Mouse (Mus musculus) forebrain, postnatal 0 days (tissue): ENCODE measurements at regions not wholly inside any gene's neighbourhood (a gene's known extent, or its start where the extent isn't known, plus 50 kb on each side); places are given as distances from the start of the nearest gene placed in this dataset.

Experiments
- ATAC-seq: fragments of 200-750 bp; cut with Nextera tagmentation; 2 replicates; pipeline ENCODE4 v1.8.0; 2017; ENCODE audit warnings: mild to moderate bottlenecking, moderate library complexity
- DNase-seq: peaks from one replicate; pipeline ENCODE4 v3.0.0-alpha.2; 2015
- H3K27ac ChIP-seq: fragments of 300-500 bp; sonication (generic); 2 replicates; pipeline ENCODE4 v1.5.1; 2014; ENCODE audit warnings: low read depth, mild to moderate bottlenecking, antibody characterized with exemption, low read length, moderate library complexity, mixed read lengths
- H3K27me3 ChIP-seq: fragments of 300-500 bp; sonication (generic); 2 replicates; pipeline ENCODE4 v1.6.1; 2014; ENCODE audit warnings: mild to moderate bottlenecking, low read length, mixed read lengths; ENCODE audit not compliant: insufficient read depth
- H3K36me3 ChIP-seq: fragments of 300-500 bp; sonication (generic); 2 replicates; pipeline ENCODE4 v1.6.1; 2014; ENCODE audit warnings: mild to moderate bottlenecking, moderate library complexity; ENCODE audit not compliant: insufficient read depth
- H3K4me1 ChIP-seq: fragments of 300-500 bp; sonication (generic); 2 replicates; pipeline ENCODE4 v1.6.1; 2014; ENCODE audit warnings: antibody characterized with exemption; ENCODE audit not compliant: insufficient read depth
- H3K4me2 ChIP-seq: fragments of 300-500 bp; sonication (generic); 2 replicates; pipeline ENCODE4 v1.6.1; 2014; ENCODE audit warnings: low read depth, mild to moderate bottlenecking, moderate library complexity
- H3K4me3 ChIP-seq: fragments of 300-500 bp; sonication (generic); 2 replicates; pipeline ENCODE4 v1.5.1; 2014; ENCODE audit warnings: low read depth, low read length, mixed read lengths
- H3K9ac ChIP-seq: fragments of 300-500 bp; sonication (generic); 2 replicates; pipeline ENCODE4 v1.6.1; 2014; ENCODE audit warnings: mild to moderate bottlenecking
- H3K9me3 ChIP-seq: fragments of 300-500 bp; sonication (generic); 2 replicates; pipeline ENCODE4 v1.6.1; 2016; ENCODE audit warnings: low read length
- CTCF ChIP-seq: sonication (generic); IDR thresholded peaks from 2 replicates; pipeline ENCODE4 v1.5.1; 2016; ENCODE audit warnings: antibody characterized with exemption, control low read depth, low read depth
- WGBS: fragments of 180-500 bp; shearing (Covaris S2); extraction: QIAGEN DNeasy Blood & Tissue Kit; methylation state at CpG from one replicate; pipeline ENCODE4 v1.1.7; 2014; 5-methylcytosine and 5-hydroxymethylcytosine counted together

DNA sequence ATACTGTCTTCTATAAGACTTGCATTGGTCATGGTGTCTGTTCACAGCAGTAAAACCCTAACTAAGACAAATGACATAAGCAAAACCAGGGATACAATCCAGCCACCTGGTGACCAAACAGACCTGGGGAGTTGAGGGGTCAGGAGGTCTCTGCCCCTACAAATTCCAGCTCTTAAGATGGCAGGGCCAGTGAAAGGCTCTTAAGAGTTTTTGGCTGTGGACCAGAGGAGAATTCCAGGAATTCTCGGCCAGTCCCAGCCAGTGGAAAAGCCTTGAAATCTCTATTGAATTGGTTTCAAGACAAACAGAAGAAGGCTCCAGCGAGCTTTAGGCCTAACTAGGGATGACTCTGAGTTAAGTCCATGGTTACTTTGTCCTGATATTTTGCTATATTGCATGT, 119.5 kb upstream of the Fn1 start:
- no peaks in the 10 kb centered on the region for H3K36me3 ChIP-seq
- H3K27ac ChIP-seq, result no peak overlapping the region
- TF ChIP-seq CTCF, result no peak
- H3K9me3 ChIP-seq, result no peaks in the 10 kb centered on the region
- no peaks in the 10 kb centered on the region for H3K27me3 ChIP-seq
- H3K4me3 ChIP-seq, result no peak overlapping the region
- H3K9ac ChIP-seq, result no peak overlapping the region
- WGBS, result 69% methylated on average over 2 of the region's 2 CpGs
- no peak overlapping the region for H3K4me2 ChIP-seq
- no peaks in the 10 kb centered on the region for H3K4me1 ChIP-seq
- DNase-seq (no peak), ATAC-seq (no peak)

DNA sequence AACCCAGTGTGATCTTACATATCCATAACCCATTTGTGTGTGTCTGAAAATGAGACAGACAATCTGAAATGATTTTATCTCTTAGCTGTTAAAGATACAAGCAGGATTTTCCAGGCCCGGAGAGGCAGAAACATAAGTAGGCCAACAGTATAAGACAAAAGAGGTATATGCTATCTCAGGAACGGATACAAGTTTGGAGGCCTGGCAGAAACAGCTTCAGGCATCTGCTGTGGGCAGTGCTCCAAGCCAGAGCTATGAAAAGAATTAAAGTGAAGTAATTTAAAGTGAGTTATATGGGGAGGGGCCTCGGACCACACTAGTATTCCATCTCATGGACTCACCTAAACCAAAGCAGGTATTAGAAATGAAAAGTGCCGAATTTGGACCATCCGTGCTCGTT, 118.8 kb upstream of the Fn1 start:
- WGBS, result 77% methylated on average over 6 of the region's 6 CpGs
- DNase-seq, result no peak

DNA sequence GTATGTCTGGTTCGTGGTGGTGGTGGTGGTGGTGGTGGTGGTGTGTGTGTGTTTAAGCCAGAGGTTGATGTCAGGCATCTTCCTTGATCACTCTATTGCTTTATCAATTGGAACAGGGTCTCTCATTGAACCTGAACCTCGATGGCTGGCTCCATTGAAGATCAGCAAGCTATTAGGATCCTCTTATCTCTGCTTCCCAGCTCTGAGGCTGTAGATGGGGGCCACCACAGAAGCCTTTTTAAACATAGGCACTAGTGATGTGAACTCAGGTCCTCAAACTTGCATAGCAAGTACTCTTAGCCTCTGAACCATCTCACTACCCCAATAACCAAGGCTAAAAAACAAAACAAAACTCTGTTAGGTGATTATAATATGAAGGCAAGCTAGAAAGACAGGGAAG, 116.6 kb upstream of the Fn1 start:
- no peak for DNase-seq
- 81% methylated on average over 2 of the region's 2 CpGs for WGBS

More for the DNA sequence above, 118.8 kb upstream of the Fn1 start:
- ATAC-seq, result no peak
- Histone ChIP-seq H3K27me3 (no peaks in the 10 kb centered on the region), H3K4me1 (no peaks in the 10 kb centered on the region), H3K36me3 (no peaks in the 10 kb centered on the region), H3K9me3 (no peaks in the 10 kb centered on the region), H3K4me2 (no peak overlapping the region), H3K9ac (no peak overlapping the region), H3K4me3 (no peak overlapping the region), H3K27ac (no peak overlapping the region)
- no peak for TF ChIP-seq CTCF

DNA sequence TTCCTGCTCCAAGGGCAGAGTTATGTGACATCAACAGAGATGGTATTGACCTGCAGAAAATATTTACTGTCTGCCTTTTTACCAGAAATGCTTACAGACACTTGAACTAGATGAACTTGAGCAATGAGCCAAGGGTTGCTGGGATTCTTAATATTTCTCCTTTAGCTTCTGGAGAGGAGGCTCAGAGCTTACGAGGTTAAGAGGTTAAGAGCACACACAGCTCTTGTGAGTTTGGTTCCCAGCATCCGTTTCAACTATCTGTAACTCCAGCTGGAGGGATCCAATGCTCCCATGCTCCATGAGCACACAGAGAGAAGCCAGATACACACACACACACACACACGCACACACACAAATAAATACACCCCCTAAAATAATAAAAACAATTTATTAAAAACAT, 114.7 kb upstream of the Fn1 start:
- ATAC-seq (no peak), DNase-seq (no peak)
- no peak for TF ChIP-seq CTCF
- Histone ChIP-seq H3K4me1 (no peaks in the 10 kb centered on the region), H3K4me3 (no peak overlapping the region), H3K4me2 (no peak overlapping the region), H3K9ac (no peak overlapping the region), H3K27me3 (no peaks in the 10 kb centered on the region), H3K36me3 (no peaks in the 10 kb centered on the region), H3K27ac (no peak overlapping the region), H3K9me3 (no peaks in the 10 kb centered on the region)
- 78% methylated on average over 3 of the region's 3 CpGs for WGBS

More for the DNA sequence above, 116.6 kb upstream of the Fn1 start:
- Histone ChIP-seq H3K9me3 (no peaks in the 10 kb centered on the region), H3K4me3 (no peak overlapping the region), H3K9ac (no peak overlapping the region), H3K36me3 (no peaks in the 10 kb centered on the region), H3K4me1 (no peaks in the 10 kb centered on the region), H3K27ac (no peak overlapping the region), H3K4me2 (no peak overlapping the region), H3K27me3 (no peaks in the 10 kb centered on the region)
- TF ChIP-seq CTCF, result no peak
- ATAC-seq, result no peak

DNA sequence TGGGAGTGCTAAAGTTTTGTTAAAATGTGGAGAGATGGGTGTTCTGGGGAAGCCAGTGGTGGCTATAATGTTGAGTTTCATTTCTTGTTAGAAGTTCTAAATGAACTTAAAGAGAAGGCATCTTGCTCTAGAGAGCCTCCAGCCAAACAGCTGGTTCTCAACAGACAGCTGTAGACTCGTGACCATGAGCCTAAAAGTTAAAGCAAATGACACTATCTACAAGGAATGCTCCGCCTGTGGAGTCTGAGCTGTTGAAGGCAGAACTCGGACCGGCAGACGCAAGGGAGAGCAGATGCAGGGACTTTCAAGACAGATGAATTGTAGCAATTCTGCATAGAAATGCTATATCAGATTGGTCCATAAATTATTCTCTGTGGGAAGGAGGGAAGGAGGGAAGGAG, 114.1 kb upstream of the Fn1 start:
- WGBS, result 74% methylated on average over 5 of the region's 5 CpGs
- DNase-seq (no peak), ATAC-seq (no peak)
- no peak overlapping the region for H3K4me2 ChIP-seq
- H3K9ac ChIP-seq, result no peak overlapping the region
- H3K9me3 ChIP-seq, result no peaks in the 10 kb centered on the region
- H3K4me3 ChIP-seq, result no peak overlapping the region
- H3K27ac ChIP-seq, result no peak overlapping the region
- H3K4me1 ChIP-seq, result no peaks in the 10 kb centered on the region
- no peaks in the 10 kb centered on the region for H3K27me3 ChIP-seq
- no peak for TF ChIP-seq CTCF
- no peaks in the 10 kb centered on the region for H3K36me3 ChIP-seq

DNA sequence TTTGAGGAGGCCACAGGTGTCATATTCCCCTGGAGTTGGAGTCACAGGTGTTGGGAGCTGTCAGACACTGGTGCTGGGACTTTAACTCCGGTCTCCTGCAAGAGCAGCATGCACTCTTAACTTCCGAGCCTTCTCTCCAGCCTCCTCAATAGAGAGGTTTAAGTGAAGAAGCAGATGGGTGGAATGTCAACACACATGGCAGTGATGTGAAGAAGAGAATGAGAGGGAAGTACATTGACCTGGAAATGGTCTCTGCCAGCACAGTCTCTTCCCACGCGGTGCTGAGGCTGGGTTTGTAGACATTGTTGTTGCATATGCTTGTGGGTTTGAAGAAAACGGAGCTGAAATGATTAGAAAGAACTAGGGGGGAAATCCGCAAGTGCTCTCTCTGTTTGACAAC, 112.0 kb upstream of the Fn1 start:
- no peak for ATAC-seq

DNA sequence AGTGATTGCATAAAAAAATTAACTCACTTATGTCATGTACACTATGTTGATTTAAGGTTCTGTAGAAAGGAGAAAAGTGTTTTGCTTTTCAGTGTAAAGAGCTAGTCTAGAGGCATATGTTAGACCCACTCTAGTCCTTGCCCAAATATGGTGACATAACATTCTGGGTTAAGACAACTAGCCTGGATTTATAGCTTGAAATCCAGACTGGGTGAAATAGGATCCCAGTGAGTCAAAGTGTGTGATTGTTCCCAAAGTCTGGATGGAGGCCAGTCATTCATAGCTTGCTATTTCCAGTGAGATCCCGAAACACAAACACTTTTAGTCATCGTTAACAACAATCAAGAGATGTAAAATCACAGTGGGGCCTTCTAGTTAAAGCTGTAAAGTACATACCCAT, 110.5 kb upstream of the Fn1 start:
- DNase-seq (no peak), ATAC-seq (no peak)
- H3K36me3 ChIP-seq, result no peaks in the 10 kb centered on the region
- 32% methylated on average over 2 of the region's 2 CpGs for WGBS
- H3K4me3 ChIP-seq, result no peak overlapping the region
- H3K27ac ChIP-seq, result no peak overlapping the region
- no peaks in the 10 kb centered on the region for H3K9me3 ChIP-seq
- no peaks in the 10 kb centered on the region for H3K4me1 ChIP-seq
- H3K27me3 ChIP-seq, result no peaks in the 10 kb centered on the region
- TF ChIP-seq CTCF, result no peak
- no peak overlapping the region for H3K4me2 ChIP-seq
- no peak overlapping the region for H3K9ac ChIP-seq

More for the DNA sequence above, 112.0 kb upstream of the Fn1 start:
- no peak for DNase-seq
- H3K27me3 ChIP-seq, result no peaks in the 10 kb centered on the region
- no peak for TF ChIP-seq CTCF
- H3K9me3 ChIP-seq, result no peaks in the 10 kb centered on the region
- no peak overlapping the region for H3K27ac ChIP-seq
- H3K4me3 ChIP-seq, result no peak overlapping the region
- no peaks in the 10 kb centered on the region for H3K36me3 ChIP-seq
- no peaks in the 10 kb centered on the region for H3K4me1 ChIP-seq
- no peak overlapping the region for H3K4me2 ChIP-seq
- 72% methylated on average over 6 of the region's 6 CpGs for WGBS
- no peak overlapping the region for H3K9ac ChIP-seq

DNA sequence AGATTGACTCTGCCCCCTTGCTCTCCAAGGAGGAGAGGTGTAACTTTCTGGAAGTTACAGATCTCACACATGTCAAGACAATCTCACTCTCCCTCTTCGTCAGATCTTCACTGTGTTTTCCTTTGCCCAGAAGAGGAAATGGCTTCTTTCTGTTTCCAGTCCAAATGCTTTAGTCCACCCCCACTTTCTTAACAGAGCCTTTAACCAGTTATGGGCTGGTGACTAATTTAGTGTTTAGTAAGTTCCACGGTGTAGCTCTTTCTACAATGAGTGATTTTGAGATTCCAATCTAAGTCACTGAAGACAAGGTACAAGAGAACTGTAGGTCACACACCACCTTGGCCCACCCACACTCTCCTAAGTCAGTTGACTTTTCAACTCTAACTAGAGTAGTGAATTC, 107.3 kb upstream of the Fn1 start:
- WGBS, result 71% methylated on average over 2 of the region's 2 CpGs
- no peak for ATAC-seq

More for the DNA sequence above, 107.3 kb upstream of the Fn1 start:
- Histone ChIP-seq H3K9ac (no peak overlapping the region), H3K4me2 (no peak overlapping the region), H3K36me3 (no peaks in the 10 kb centered on the region), H3K4me3 (no peak overlapping the region), H3K27ac (no peak overlapping the region), H3K4me1 (no peaks in the 10 kb centered on the region), H3K9me3 (no peaks in the 10 kb centered on the region), H3K27me3 (no peaks in the 10 kb centered on the region)
- no peak for DNase-seq
- no peak for TF ChIP-seq CTCF
